Mouse (Mus musculus) kidney, embryonic 15.5 days (tissue): ENCODE data around the gene Polr2l. TPM values are rescaled to one million over a fixed set of nuclear protein-coding genes. Genes with fewer than 3 reads are reported as not detected.
"Not testable (repeated sequence)": the region's sequence is repeated elsewhere in the genome, so short reads cannot be mapped to it uniquely, and the experiment has no call there.

Experiments
- ATAC-seq: fragments of 200-750 bp; cut with Nextera tagmentation; replicated peaks from 2 replicates; pipeline ENCODE4 v1.8.0; 2017; ENCODE audit warnings: moderate TSS enrichment; ENCODE audit not compliant: low FRiP score
- H3K27ac ChIP-seq: fragments of 300-500 bp; sonication (generic); 2 replicates; pipeline ENCODE4 v1.5.1; 2015; ENCODE audit warnings: mild to moderate bottlenecking, inconsistent platforms
- H3K27me3 ChIP-seq: fragments of 300-500 bp; sonication (generic); 2 replicates; pipeline ENCODE4 v1.6.1; 2015; ENCODE audit warnings: inconsistent platforms
- H3K36me3 ChIP-seq: fragments of 300-500 bp; sonication (generic); 2 replicates; pipeline ENCODE4 v1.6.1; 2015; ENCODE audit warnings: inconsistent platforms
- H3K4me1 ChIP-seq: fragments of 300-500 bp; sonication (generic); 2 replicates; pipeline ENCODE4 v1.6.1; 2015; ENCODE audit warnings: inconsistent platforms
- H3K4me2 ChIP-seq: fragments of 300-500 bp; sonication (generic); 2 replicates; pipeline ENCODE4 v1.6.1; 2015; ENCODE audit warnings: moderate library complexity, mild to moderate bottlenecking, inconsistent platforms
- H3K4me3 ChIP-seq: fragments of 300-500 bp; sonication (generic); replicated peaks from 2 replicates; pipeline ENCODE4 v1.5.1; 2015; ENCODE audit warnings: mild to moderate bottlenecking, inconsistent platforms
- H3K9ac ChIP-seq: fragments of 300-500 bp; sonication (generic); 2 replicates; pipeline ENCODE4 v1.6.1; 2015; ENCODE audit warnings: mild to moderate bottlenecking, inconsistent platforms
- H3K9me3 ChIP-seq: fragments of 300-500 bp; sonication (generic); replicated peaks from 2 replicates; pipeline ENCODE4 v1.6.1; 2016; ENCODE audit warnings: inconsistent platforms
- WGBS: fragments of 180-500 bp; shearing (Covaris S2); methylation state at CpG from one replicate; pipeline ENCODE4 v1.1.7; 2015; ENCODE audit warnings: mixed read lengths; 5-methylcytosine and 5-hydroxymethylcytosine counted together
- polyA plus RNA-seq: library from polyadenylated mRNA; unstranded; fragments of >200 nt; fragmentation: Nextera tagmentation; extraction: Ambion mirVana; gene quantifications from 2 replicates; pipeline ENCODE4 v1.2.1, GENCODE M21; 2015

Polr2l gene
- polyA plus RNA-seq, 1 experiment from 2014 or later = 78.7 TPM

DNA sequence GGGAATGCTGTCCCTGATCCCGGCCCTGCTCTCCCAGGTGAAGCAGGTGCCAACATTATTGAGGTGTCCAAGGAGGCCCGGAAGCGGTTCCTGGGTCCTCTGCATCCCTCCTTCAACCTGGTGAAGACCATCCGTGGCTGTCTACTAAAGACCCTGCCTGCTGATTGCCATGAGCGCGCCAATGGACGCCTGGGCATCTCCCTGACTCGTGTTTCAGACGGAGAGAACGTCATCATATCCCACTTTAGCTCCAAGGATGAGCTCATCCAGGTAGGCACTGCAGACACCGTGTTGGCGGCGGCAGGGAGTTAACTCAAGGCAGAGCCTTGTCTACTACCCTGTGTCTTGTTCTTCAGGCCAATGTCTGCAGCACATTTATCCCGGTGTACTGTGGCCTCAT lies 17.7 kb downstream of the Polr2l start:
- 94% methylated on average over 14 of the region's 14 CpGs for WGBS
- no peak overlapping the region for H3K27ac ChIP-seq

DNA sequence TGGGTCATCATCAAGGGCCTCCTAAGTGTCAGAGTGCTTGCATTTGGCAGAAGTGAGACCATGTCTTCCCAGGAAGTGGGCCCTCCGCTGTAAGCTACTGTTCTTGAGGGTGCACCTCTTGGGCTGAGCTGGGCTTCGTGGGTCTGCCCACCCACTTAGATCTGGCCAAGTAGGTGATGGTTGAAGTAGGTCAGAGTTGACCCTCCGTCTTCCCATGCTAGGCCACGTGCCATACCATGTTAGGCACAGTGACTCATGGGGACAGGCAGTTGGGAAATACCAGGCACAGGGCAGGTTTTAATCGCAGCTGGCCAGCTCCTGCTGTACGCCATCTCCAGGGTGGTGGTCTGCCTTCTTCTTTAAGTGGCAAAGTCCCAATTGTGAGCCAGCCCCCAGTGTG lies 18.2 kb downstream of the Polr2l start:
- no peak for ATAC-seq
- WGBS = 87% methylated on average over 6 of the region's 6 CpGs
- H3K36me3 ChIP-seq = peaks cover 25% of the 10 kb centered on the region
- peaks cover 53% of the 10 kb centered on the region for H3K4me1 ChIP-seq
- 0 out of 2 replicates have a peak overlapping the region, but pooled peaks have one; percentile 1 for H3K9ac ChIP-seq
- H3K4me3 ChIP-seq = no peak overlapping the region
- H3K27me3 ChIP-seq = peaks cover 16% of the 10 kb centered on the region
- H3K9me3 ChIP-seq = no peaks in the 10 kb centered on the region
- no peak overlapping the region for H3K27ac ChIP-seq
- H3K4me2 ChIP-seq = peak overlapping the region; percentile 95; the same call in 1 of the 2 replicates

More for the DNA sequence above, 17.7 kb downstream of the Polr2l start:
- peaks cover 20% of the 10 kb centered on the region for H3K36me3 ChIP-seq
- ATAC-seq = no peak
- H3K4me2 ChIP-seq = no peak overlapping the region
- H3K4me1 ChIP-seq = peaks cover 58% of the 10 kb centered on the region
- no peak overlapping the region for H3K9ac ChIP-seq
- H3K27me3 ChIP-seq = peaks cover 21% of the 10 kb centered on the region
- H3K4me3 ChIP-seq = no peak overlapping the region
- no peaks in the 10 kb centered on the region for H3K9me3 ChIP-seq

DNA sequence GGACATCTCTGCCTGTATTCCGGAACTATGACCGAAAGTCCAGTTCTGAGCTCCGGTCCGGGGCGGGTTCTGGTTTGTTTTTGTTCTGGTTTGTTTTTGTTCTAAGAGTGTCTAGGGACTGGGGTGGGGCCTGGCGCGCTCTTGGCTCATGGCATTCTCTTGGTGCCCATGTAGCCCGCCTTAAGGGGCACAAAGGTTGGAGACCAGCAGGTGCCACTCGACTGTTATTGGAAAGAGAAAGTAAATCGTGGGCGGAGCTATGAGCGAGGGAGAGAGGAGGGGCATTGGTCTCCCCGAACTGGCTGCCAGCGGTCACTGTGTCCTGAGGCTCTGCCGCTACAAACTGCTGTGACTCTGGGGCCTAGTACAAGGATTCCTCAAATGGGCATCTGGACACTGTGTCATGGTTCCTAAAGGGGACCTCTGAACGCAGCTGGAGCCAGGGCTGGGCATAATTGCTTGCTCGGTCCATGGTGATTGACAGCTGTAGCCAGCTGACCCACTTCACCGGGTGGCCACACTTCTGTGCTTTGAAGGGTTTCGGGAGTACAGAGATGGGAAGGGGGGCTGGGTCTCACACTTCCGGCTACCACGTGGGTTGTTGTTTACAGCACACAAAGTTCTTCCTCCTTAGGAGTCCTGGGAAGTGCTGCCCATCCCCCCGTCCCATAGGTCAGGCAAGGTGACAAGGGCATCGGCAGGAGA lies 19.2 kb downstream of the Polr2l start:
- peak overlapping the region; percentile 88 for H3K27ac ChIP-seq
- H3K36me3 ChIP-seq = peaks cover 34% of the 10 kb centered on the region
- WGBS = under 1% methylated on average over 23 of the region's 23 CpGs
- peaks cover 43% of the 10 kb centered on the region for H3K4me1 ChIP-seq
- peak overlapping the region; percentile 81 for H3K4me3 ChIP-seq
- no peaks in the 10 kb centered on the region for H3K9me3 ChIP-seq
- ATAC-seq = peak; percentile 20
- H3K27me3 ChIP-seq = peaks cover 6% of the 10 kb centered on the region
- H3K4me2 ChIP-seq = peak overlapping the region; percentile 95
- H3K9ac ChIP-seq = peak overlapping the region; percentile 70

DNA sequence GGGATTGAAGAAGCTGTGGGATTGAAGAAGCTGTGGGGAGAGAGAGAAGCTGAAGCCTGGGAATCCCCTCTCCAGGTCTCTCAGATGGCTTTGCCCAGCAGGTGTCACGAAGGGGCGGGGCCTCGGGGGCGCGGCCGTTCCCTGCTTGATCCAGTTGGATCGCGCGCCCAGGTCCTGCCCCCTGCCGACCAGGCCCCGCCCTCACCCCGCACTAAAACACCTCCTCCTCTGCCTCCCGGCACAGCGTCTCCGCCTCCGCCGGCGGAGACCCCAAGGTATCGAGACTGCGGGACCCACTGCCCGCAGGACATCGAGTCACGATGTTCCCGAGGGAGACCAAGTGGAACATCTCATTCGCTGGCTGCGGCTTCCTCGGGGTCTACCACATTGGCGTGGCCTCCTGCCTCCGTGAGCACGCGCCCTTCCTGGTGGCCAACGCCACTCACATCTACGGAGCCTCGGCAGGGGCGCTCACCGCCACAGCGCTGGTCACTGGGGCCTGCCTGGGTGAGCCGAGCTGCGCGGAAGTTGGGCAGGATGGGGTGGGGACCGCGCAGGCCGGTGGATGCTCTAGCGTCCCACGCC lies 19.9 kb downstream of the Polr2l start, which contains the start of gene Pnpla2:
Pnpla2 (plus strand) TSS at position 232 of the 585 bp plus-strand sequence.
- no peaks in the 10 kb centered on the region for H3K9me3 ChIP-seq
- H3K4me3 ChIP-seq = peak within 1 kb of the TSS; percentile 81
- peak within 1 kb of the TSS; percentile 88 for H3K27ac ChIP-seq
- H3K4me2 ChIP-seq = peak within 1 kb of the TSS; percentile 95
- H3K36me3 ChIP-seq = peaks cover 41% of the 10 kb centered on the region
- H3K27me3 ChIP-seq = peaks cover 1% of the 10 kb centered on the region; the same call in 1 of the 2 replicates
- H3K9ac ChIP-seq = peak within 1 kb of the TSS; percentile 70
- WGBS = under 1% methylated on average over 45 of the region's 45 CpGs
- ATAC-seq = peak; percentile 85
- peaks cover 36% of the 10 kb centered on the region for H3K4me1 ChIP-seq

DNA sequence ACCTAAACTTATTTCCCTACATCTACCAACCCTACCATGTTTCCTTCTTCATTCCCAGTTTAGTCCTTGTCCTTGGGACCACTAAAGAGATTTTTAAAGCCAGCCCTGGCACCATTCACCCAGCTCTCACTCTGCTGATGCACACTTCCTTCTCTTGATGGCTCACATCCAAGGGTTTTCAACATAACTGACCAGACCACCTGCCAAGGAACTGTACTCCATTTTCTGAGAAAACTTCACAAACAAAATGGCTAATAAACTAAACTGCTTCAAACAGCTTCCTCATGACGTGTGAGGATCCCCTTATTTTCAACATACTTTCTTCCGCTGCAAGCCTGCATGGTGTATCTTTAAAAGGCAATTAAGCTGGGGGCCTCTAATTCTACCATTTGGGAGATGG lies 21.3 kb downstream of the Polr2l start:
- H3K4me2 ChIP-seq = no peak overlapping the region
- H3K27ac ChIP-seq = no peak overlapping the region
- no peak overlapping the region for H3K9ac ChIP-seq
- ATAC-seq = no peak
- 68% methylated on average over 2 of the region's 2 CpGs for WGBS
- H3K36me3 ChIP-seq = peaks cover 44% of the 10 kb centered on the region
- H3K4me1 ChIP-seq = peaks cover 42% of the 10 kb centered on the region
- H3K4me3 ChIP-seq = no peak overlapping the region
- H3K27me3 ChIP-seq = no peaks in the 10 kb centered on the region
- no peaks in the 10 kb centered on the region for H3K9me3 ChIP-seq

DNA sequence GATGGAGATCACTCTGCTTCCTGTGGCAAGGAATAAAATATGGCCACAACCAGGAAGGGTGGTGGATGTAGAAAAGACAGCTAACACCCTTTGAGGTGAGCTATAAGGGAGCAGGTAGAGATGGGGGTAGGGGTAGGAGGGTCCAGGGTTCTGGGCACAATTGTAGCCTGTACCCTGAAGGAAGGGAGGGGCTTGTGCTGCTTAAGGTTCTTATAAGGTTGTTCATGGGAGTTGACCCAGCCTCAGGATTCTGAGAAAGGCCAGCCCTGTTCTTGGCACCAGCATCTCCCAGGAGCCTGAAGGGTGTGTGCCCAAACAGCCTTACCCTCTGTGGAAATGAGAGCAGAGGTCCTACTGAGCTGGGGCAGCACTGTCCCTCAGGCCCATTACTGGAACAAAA lies 23.0 kb downstream of the Polr2l start:
- no peak overlapping the region for H3K4me2 ChIP-seq
- peaks cover 40% of the 10 kb centered on the region for H3K4me1 ChIP-seq
- H3K27me3 ChIP-seq = no peaks in the 10 kb centered on the region
- no peak overlapping the region for H3K9ac ChIP-seq
- no peaks in the 10 kb centered on the region for H3K9me3 ChIP-seq
- no peak for ATAC-seq
- H3K27ac ChIP-seq = no peak overlapping the region
- no peak overlapping the region for H3K4me3 ChIP-seq
- peaks cover 41% of the 10 kb centered on the region for H3K36me3 ChIP-seq

DNA sequence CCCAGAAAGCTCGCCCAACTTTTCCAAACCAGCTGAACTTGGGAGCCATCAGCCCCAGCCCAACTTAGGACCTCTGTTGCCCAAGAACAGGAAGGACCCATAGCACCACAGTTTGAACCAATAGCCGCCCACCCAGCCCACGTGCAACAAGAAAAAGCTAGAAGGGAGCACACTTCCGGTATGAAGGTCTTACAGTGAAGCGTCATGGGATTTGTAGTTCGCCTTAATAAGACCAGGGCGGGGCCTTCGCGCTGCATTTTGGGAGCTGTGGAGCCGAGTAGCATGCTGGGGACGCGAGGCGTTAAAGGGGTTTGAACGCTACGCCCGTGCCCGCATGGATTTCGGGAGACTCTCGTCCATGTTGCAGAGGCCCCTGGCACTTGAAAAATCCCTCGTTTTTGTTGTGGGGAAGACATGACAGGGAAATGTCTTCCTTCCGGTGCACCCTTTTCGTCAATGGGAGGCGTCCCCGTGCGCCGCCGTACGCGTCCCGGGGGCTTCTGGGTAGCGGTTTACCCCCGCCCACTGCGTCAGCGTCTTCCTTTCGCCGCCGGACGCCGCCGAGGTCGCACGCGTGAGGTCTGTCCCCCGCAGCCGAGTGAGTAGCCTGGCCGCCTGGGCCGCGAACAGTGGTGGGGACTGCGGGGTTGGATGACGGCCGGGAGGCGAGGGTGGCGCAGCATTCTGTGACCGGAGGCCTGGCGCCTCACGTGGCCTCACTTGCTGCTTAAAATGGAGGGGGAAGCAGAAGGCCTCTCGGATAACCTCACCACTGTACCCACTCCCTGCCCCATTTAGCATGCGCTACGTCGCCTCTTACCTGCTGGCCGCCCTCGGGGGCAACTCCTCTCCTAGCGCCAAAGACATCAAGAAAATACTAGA lies 27.6 kb downstream of the Polr2l start, which contains the start of gene Rplp2:
Rplp2 (plus strand) TSS at position 261 of the 882 bp plus-strand sequence.
- H3K9me3 ChIP-seq = no peaks in the 10 kb centered on the region
- ATAC-seq = peak; percentile 89

DNA sequence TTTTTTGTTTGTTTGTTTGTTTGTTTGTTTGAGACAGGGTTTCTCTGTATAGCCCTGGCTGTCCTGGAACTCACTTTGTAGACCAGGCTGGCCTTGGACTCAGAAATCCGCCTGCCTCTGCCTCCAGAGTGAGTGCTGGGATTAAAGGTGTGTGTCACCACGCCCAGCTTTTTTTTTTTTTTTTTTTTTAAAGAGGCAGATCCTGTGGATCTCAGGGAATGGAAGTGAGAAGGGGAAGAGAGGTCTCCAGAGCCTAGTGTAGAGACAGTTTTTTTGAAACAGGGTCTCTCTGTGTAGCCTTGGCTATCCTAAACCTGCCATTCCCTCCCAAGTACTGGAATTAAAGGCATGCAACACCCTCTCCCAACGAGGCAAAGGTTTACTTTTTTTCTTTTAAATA lies 28.6 kb downstream of the Polr2l start:
- WGBS = 84% methylated on average over 3 of the region's 3 CpGs
- H3K4me2 ChIP-seq = peak overlapping the region; percentile 57
- H3K9me3 ChIP-seq, H3K9ac ChIP-seq, H3K27me3 ChIP-seq, ATAC-seq: not testable (repeated sequence)
- H3K27ac ChIP-seq = 0 out of 2 replicates have a peak overlapping the region, but pooled peaks have one; percentile 91
- peaks cover 51% of the 10 kb centered on the region for H3K4me1 ChIP-seq
- H3K36me3 ChIP-seq = peaks cover 34% of the 10 kb centered on the region
- H3K4me3 ChIP-seq = peak overlapping the region; percentile 79; the same call in 1 of the 2 replicates

More for the DNA sequence above, 27.6 kb downstream of the Polr2l start, which contains the start of gene Rplp2:
- H3K27ac ChIP-seq = peak within 1 kb of the TSS; percentile 91
- H3K4me2 ChIP-seq = peak within 1 kb of the TSS; percentile 57
- peaks cover 39% of the 10 kb centered on the region for H3K36me3 ChIP-seq
- peak within 1 kb of the TSS; percentile 89 for H3K9ac ChIP-seq
- H3K4me1 ChIP-seq = peaks cover 41% of the 10 kb centered on the region
- H3K4me3 ChIP-seq = peak within 1 kb of the TSS; percentile 79
- WGBS = under 1% methylated on average over 63 of the region's 63 CpGs
- H3K27me3 ChIP-seq = no peaks in the 10 kb centered on the region

DNA sequence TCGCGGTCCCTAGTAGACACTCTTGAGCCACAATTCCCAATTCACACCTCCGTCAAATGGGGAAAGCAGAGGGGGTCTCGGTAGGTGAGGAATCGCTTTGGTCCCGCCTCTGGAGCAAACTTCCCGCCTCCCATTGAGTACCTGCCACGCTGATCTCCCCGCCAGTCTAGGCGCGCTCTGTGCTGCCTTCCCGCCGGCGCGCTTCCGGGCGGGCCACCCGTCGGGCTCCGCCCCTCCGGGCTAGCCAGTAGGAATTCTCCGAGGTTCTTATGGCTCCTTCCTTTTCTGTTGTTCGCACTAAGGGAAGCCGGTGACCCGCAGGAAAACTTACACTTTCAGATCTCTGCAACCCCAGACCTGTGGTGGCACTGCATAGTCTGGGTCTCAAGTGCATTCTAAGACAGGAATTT lies 31.1 kb downstream of the Polr2l start, which contains the start of gene Pidd1:
Pidd1 (minus strand) TSS at position 198 of the 410 bp plus-strand sequence.
- Histone ChIP-seq H3K27me3 (no peaks in the 10 kb centered on the region), H3K4me3 (peak within 1 kb of the TSS; percentile 55), H3K9ac (peak within 1 kb of the TSS; percentile 66), H3K9me3 (no peaks in the 10 kb centered on the region), H3K4me2 (peak within 1 kb of the TSS; percentile 93), H3K4me1 (peaks cover 52% of the 10 kb centered on the region), H3K27ac (peak within 1 kb of the TSS; percentile 84), H3K36me3 (peaks cover 34% of the 10 kb centered on the region)
- under 1% methylated on average over 25 of the region's 25 CpGs for WGBS
- ATAC-seq = peak; percentile 53

DNA sequence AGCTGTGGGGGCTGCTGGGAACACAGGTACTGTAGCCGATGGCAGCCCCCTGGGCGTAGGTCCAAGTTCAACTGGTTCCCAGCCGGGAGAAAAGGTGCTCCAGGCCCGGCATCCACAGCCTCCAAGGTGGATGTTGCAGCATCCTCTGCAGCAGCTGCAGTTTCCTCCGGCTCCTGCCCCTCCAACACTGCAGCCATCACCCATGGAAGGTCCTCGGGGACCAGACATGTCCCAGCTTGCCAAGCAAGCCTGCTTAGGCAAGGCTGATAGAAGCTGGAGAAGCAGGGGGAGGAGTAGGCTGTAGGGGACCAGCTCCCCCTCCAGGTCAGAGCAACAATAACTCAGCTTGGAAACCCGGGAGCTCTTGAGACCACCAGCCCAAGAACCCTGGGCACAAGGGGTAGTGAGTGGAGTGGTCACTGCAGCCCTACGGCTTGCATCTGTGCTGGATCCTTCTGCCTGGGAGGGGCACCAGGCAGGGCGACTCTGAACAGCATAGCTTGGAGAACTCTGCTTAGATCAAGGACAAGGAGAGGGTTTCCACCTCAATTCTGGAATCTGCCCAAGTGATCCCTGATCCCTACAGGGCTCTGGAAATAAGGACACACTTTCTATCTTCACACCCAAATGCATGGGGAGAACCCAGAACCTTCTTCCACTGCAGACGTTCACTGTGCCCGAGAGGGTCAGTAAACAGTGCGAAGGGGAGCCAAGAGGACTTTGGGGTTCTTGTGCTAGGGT lies 31.7 kb downstream of the Polr2l start:
- peak; percentile 7; the same call in 1 of the 2 replicates for ATAC-seq
- no peaks in the 10 kb centered on the region for H3K9me3 ChIP-seq
- WGBS = 17% methylated on average over 12 of the region's 12 CpGs

DNA sequence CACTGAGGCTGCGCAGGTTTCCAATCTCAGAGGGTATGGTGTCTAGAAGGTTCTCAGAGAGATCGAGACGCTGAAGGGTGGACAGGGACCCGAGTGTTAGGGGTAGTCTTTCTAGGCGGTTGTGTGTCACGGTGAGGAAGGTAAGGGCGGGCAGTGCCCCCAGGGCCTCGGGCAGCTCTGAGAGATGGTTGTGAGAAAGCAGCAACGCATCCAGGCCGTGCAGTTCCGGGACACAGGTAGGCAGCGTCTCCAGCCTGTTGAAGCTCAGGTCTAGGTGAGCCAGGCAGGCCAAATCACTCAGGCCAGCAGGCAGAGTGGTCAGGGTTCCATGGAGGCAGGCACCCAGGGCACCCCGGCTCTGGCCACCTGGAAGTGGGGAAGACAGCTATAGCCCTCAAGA lies 32.7 kb downstream of the Polr2l start:
- peaks cover 51% of the 10 kb centered on the region for H3K4me1 ChIP-seq
- H3K4me2 ChIP-seq = peak overlapping the region; percentile 93
- no peaks in the 10 kb centered on the region for H3K27me3 ChIP-seq
- H3K9me3 ChIP-seq = no peaks in the 10 kb centered on the region
- peak overlapping the region; percentile 66; the same call in 1 of the 2 replicates for H3K9ac ChIP-seq
- H3K27ac ChIP-seq = no peak overlapping the region
- ATAC-seq = no peak
- peak overlapping the region; percentile 55; the same call in 1 of the 2 replicates for H3K4me3 ChIP-seq
- peaks cover 41% of the 10 kb centered on the region for H3K36me3 ChIP-seq
- 95% methylated on average over 13 of the region's 13 CpGs for WGBS

More for the DNA sequence above, 31.7 kb downstream of the Polr2l start:
- Histone ChIP-seq H3K9ac (peak overlapping the region; percentile 66), H3K4me2 (peak overlapping the region; percentile 93), H3K27ac (peak overlapping the region; percentile 84), H3K36me3 (peaks cover 36% of the 10 kb centered on the region), H3K4me3 (peak overlapping the region; percentile 55), H3K4me1 (peaks cover 46% of the 10 kb centered on the region), H3K27me3 (no peaks in the 10 kb centered on the region)
